Mouse (Mus musculus): ENCODE data around the gene Syt15.

- no peak for TF ChIP-seq CTCF (IDR thresholded peaks at IDR 0.05)
- no peak for TF ChIP-seq EP300 (IDR thresholded peaks at IDR 0.05)
Measured at GRCm38 (mm10) chr14:34220426-34220825, 1.0 kb downstream of the Syt15 start.
